Mouse (Mus musculus) heart, postnatal 0 days (tissue): Measurements from ENCODE around the gene Mcfd2. TPM values are rescaled to one million over a fixed set of nuclear protein-coding genes. Genes with fewer than 3 reads are reported as not detected.

Experiments used
- ATAC-seq: fragments of 200-750 bp; cut with Nextera tagmentation; 2 replicates; pipeline ENCODE4 v1.8.0; 2017; ENCODE audit warnings: low read depth, moderate number of reproducible peaks, moderate library complexity; ENCODE audit not compliant: insufficient read depth
- DNase-seq: peaks from one replicate; pipeline ENCODE4 v3.0.0-alpha.2; 2016; ENCODE audit warnings: low spot score
- H3K27ac ChIP-seq: fragments of 300-500 bp; sonication (generic); 2 replicates; pipeline ENCODE4 v1.5.1; 2014; ENCODE audit warnings: low read depth, mild to moderate bottlenecking
- H3K27me3 ChIP-seq: fragments of 300-500 bp; sonication (generic); 2 replicates; pipeline ENCODE4 v1.6.1; 2014; ENCODE audit warnings: low read length, mixed read lengths; ENCODE audit not compliant: control insufficient read depth, insufficient read depth
- H3K36me3 ChIP-seq: fragments of 300-500 bp; sonication (generic); replicated peaks from 2 replicates; pipeline ENCODE4 v1.6.1; 2014; ENCODE audit warnings: low read length, mixed read lengths; ENCODE audit not compliant: control insufficient read depth, insufficient read depth
- H3K4me1 ChIP-seq: fragments of 300-500 bp; sonication (generic); 2 replicates; pipeline ENCODE4 v1.6.1; 2014; ENCODE audit warnings: antibody characterized with exemption; ENCODE audit not compliant: control insufficient read depth, insufficient read depth
- H3K4me2 ChIP-seq: fragments of 300-500 bp; sonication (generic); 2 replicates; pipeline ENCODE4 v1.6.1; 2014; ENCODE audit warnings: low read depth, mild to moderate bottlenecking, low read length, moderate library complexity
- H3K4me3 ChIP-seq: fragments of 300-500 bp; sonication (generic); 2 replicates; pipeline ENCODE4 v1.5.1; 2014; ENCODE audit warnings: low read depth, low read length
- H3K9ac ChIP-seq: fragments of 300-500 bp; sonication (generic); replicated peaks from 2 replicates; pipeline ENCODE4 v1.6.1; 2014; ENCODE audit warnings: low read depth, low read length, mixed read lengths
- H3K9me3 ChIP-seq: fragments of 300-500 bp; sonication (generic); replicated peaks from 2 replicates; pipeline ENCODE4 v1.6.1; 2016; ENCODE audit warnings: low read length; ENCODE audit not compliant: control insufficient read depth
- CTCF ChIP-seq: IDR thresholded peaks from 2 replicates; pipeline ENCODE4 v1.5.1; 2016; ENCODE audit warnings: antibody characterized with exemption, control low read depth, low read depth
- EP300 ChIP-seq: IDR thresholded peaks from 2 replicates; pipeline ENCODE4 v1.6.1; 2016; ENCODE audit warnings: antibody characterized with exemption, low read depth
- WGBS: fragments of 180-500 bp; shearing (Covaris S2); extraction: QIAGEN DNeasy Blood & Tissue Kit; methylation state at CpG from one replicate; pipeline ENCODE4 v1.1.7; 2014; 5-methylcytosine and 5-hydroxymethylcytosine counted together
- polyA plus RNA-seq: library from polyadenylated mRNA; unstranded; fragments of >200 nt; fragmentation: Nextera tagmentation; extraction: Ambion mirVana; gene quantifications from 2 replicates; pipeline ENCODE4 v1.2.1, GENCODE M21; 2015
- total RNA-seq: library from RNA; depleted of rRNA; stranded (reverse); fragments of >200 nt; gene quantifications from 2 replicates; pipeline ENCODE4 v1.2.3, GENCODE M21; 2014; ENCODE audit warnings: low replicate concordance; rRNA removed

Mcfd2 gene
- total RNA-seq (71.0 and 78.3 TPM in 2 replicates), polyA plus RNA-seq (75.1 and 77.2 TPM in 2 replicates)

GRCm38 (mm10) chr17:87265792-87266186 lies at the start of gene Mcfd2:
TSS of gene Mcfd2 (minus strand) at chr17:87265935.
- ATAC-seq (peak; percentile 96), DNase-seq (peak; percentile 93)
- peak within 1 kb of the TSS; percentile 86 for H3K4me3 ChIP-seq
- peak within 1 kb of the TSS; percentile 80 for H3K9ac ChIP-seq
- peak within 1 kb of the TSS; percentile 73 for H3K4me2 ChIP-seq
- H3K36me3 ChIP-seq: peaks cover 11% of the 10 kb centered on the region; the same call in 1 of the 2 replicates
- peaks cover 12% of the 10 kb centered on the region for H3K4me1 ChIP-seq
- no peaks in the 10 kb centered on the region for H3K27me3 ChIP-seq
- TF ChIP-seq EP300 (no peak), CTCF (0 out of 2 replicates have a peak, but pooled peaks have one; percentile 27)
- H3K9me3 ChIP-seq: peaks cover 6% of the 10 kb centered on the region
- WGBS: under 1% methylated on average over 41 of the region's 41 CpGs
- peak within 1 kb of the TSS; percentile 66 for H3K27ac ChIP-seq

DNA sequence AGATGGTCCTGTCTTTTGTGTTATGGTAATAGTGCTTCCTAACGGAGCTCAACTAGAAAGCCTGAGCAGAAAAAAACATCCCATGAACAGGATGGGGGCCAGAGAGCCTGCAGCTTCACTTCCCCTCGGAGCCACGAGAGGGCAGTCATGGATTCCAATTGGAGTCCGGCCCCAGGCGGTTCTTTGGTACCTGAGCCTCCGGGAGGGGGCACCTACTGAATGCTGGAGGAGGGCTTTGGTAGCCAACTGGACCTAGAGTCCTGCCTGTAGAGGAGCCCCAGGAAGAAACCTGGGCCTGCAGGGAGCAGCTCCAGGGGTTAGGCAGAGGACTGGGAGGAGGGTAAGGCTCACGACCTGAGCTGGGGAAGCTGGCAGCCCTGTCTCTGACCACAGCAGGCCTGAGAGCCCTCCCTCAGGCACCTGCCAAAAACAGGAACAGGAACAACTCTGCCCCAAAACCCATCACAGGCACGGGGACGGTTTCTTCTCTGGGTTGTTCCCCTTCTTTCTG lies 49.3 kb upstream of the Mcfd2 start:
- Histone ChIP-seq H3K36me3 (no peaks in the 10 kb centered on the region), H3K27ac (no peak overlapping the region), H3K4me3 (no peak overlapping the region), H3K9ac (no peak overlapping the region), H3K9me3 (no peaks in the 10 kb centered on the region), H3K27me3 (0 out of 2 replicates have a peak, but pooled peaks cover 4% of the 10 kb centered on the region), H3K4me2 (0 out of 2 replicates have a peak overlapping the region, but pooled peaks have one; percentile 19), H3K4me1 (no peaks in the 10 kb centered on the region)
- TF ChIP-seq EP300 (no peak), CTCF (peak; percentile 93)
- 7% methylated on average over 9 of the region's 9 CpGs for WGBS
- peak; percentile 86 for DNase-seq
- peak; percentile 63 for ATAC-seq

GRCm38 (mm10) chr17:87314530-87314946 lies 48.8 kb upstream of the Mcfd2 start:
- DNase-seq: no peak
- Histone ChIP-seq H3K27me3 (0 out of 2 replicates have a peak, but pooled peaks cover 4% of the 10 kb centered on the region), H3K4me3 (no peak overlapping the region), H3K9me3 (no peaks in the 10 kb centered on the region), H3K9ac (no peak overlapping the region), H3K4me2 (0 out of 2 replicates have a peak overlapping the region, but pooled peaks have one; percentile 19), H3K36me3 (no peaks in the 10 kb centered on the region), H3K4me1 (no peaks in the 10 kb centered on the region), H3K27ac (no peak overlapping the region)
- 61% methylated on average over 5 of the region's 5 CpGs for WGBS
- TF ChIP-seq EP300: no peak
- no peak for TF ChIP-seq CTCF
- ATAC-seq: peak; percentile 34

- ATAC-seq (no peak), DNase-seq (no peak)
- WGBS: 75% methylated on average over 8 of the region's 8 CpGs
- Histone ChIP-seq H3K4me2 (no peak overlapping the region), H3K4me3 (no peak overlapping the region), H3K4me1 (no peaks in the 10 kb centered on the region), H3K9ac (no peak overlapping the region), H3K27ac (no peak overlapping the region), H3K9me3 (no peaks in the 10 kb centered on the region), H3K27me3 (0 out of 2 replicates have a peak, but pooled peaks cover 4% of the 10 kb centered on the region), H3K36me3 (no peaks in the 10 kb centered on the region)
- TF ChIP-seq CTCF (no peak), EP300 (no peak)
These were observed 48.4 kb upstream of the Mcfd2 start for GRCm38 (mm10) chr17:87314121-87314520.

GRCm38 (mm10) chr17:87312924-87313870 lies 47.5 kb upstream of the Mcfd2 start:
- Histone ChIP-seq H3K9me3 (no peaks in the 10 kb centered on the region), H3K4me3 (no peak overlapping the region), H3K4me2 (no peak overlapping the region), H3K4me1 (no peaks in the 10 kb centered on the region), H3K9ac (no peak overlapping the region), H3K27me3 (0 out of 2 replicates have a peak, but pooled peaks cover 4% of the 10 kb centered on the region), H3K27ac (0 out of 2 replicates have a peak overlapping the region, but pooled peaks have one; percentile 35), H3K36me3 (no peaks in the 10 kb centered on the region)
- 36% methylated on average over 18 of the region's 18 CpGs for WGBS
- TF ChIP-seq EP300: no peak
- no peak for ATAC-seq
- DNase-seq: no peak
